Mouse (Mus musculus) kidney, postnatal 0 days (tissue): ENCODE measurements around the gene I830077J02Rik. TPM values are rescaled to one million over a fixed set of nuclear protein-coding genes. Genes with fewer than 3 reads are reported as not detected.

Experiments
- ATAC-seq: fragments of 200-750 bp; cut with Nextera tagmentation; replicated peaks from 2 replicates; pipeline ENCODE4 v1.8.0; 2017; ENCODE audit warnings: low read depth, moderate number of reproducible peaks, moderate TSS enrichment, moderate library complexity; ENCODE audit not compliant: low FRiP score
- DNase-seq: peaks from one replicate; pipeline ENCODE4 v3.0.0-alpha.2; 2016; ENCODE audit warnings: low spot score
- H3K27ac ChIP-seq: fragments of 300-500 bp; sonication (generic); 2 replicates; pipeline ENCODE4 v1.5.1; 2014; ENCODE audit warnings: mild to moderate bottlenecking
- H3K27me3 ChIP-seq: fragments of 300-500 bp; sonication (generic); 2 replicates; pipeline ENCODE4 v1.6.1; 2014; ENCODE audit warnings: low read length, mixed read lengths; ENCODE audit not compliant: insufficient read depth
- H3K36me3 ChIP-seq: fragments of 300-500 bp; sonication (generic); 2 replicates; pipeline ENCODE4 v1.6.1; 2014; ENCODE audit warnings: low read length, mixed read lengths; ENCODE audit not compliant: insufficient read depth
- H3K4me1 ChIP-seq: fragments of 300-500 bp; sonication (generic); replicated peaks from 2 replicates; pipeline ENCODE4 v1.6.1; 2014; ENCODE audit warnings: antibody characterized with exemption, low read length, mixed read lengths; ENCODE audit not compliant: insufficient read depth
- H3K4me2 ChIP-seq: fragments of 300-500 bp; sonication (generic); 2 replicates; pipeline ENCODE4 v1.6.1; 2014; ENCODE audit warnings: mild to moderate bottlenecking, low read length, moderate library complexity, mixed read lengths
- H3K4me3 ChIP-seq: fragments of 300-500 bp; sonication (generic); replicated peaks from 2 replicates; pipeline ENCODE4 v1.5.1; 2014; ENCODE audit warnings: low read depth, low read length
- H3K9ac ChIP-seq: fragments of 300-500 bp; sonication (generic); 2 replicates; pipeline ENCODE4 v1.6.1; 2014; ENCODE audit warnings: low read depth, low read length
- H3K9me3 ChIP-seq: fragments of 300-500 bp; sonication (generic); replicated peaks from 2 replicates; pipeline ENCODE4 v1.6.1; 2016; ENCODE audit warnings: low read length, inconsistent platforms, mixed read lengths
- CTCF ChIP-seq: IDR thresholded peaks from 2 replicates; pipeline ENCODE4 v1.5.1; 2016; ENCODE audit warnings: antibody characterized with exemption, low read depth, mild to moderate bottlenecking, moderate library complexity
- WGBS: fragments of 180-500 bp; shearing (Covaris S2); extraction: QIAGEN DNeasy Blood & Tissue Kit; methylation state at CpG from one replicate; pipeline ENCODE4 v1.1.7; 2014; 5-methylcytosine and 5-hydroxymethylcytosine counted together
- polyA plus RNA-seq: library from polyadenylated mRNA; unstranded; fragments of >200 nt; fragmentation: Nextera tagmentation; extraction: Ambion mirVana; gene quantifications from 2 replicates; pipeline ENCODE4 v1.2.1, GENCODE M21; 2015

I830077J02Rik gene
- polyA plus RNA-seq, 1 experiment from 2014 or later = 0.24 TPM

GRCm38 (mm10) chr3:105959585-105959984 is 27.1 kb upstream of the I830077J02Rik start:
- H3K9me3 ChIP-seq = no peaks in the 10 kb centered on the region
- H3K4me1 ChIP-seq = peaks cover 18% of the 10 kb centered on the region
- peaks cover 28% of the 10 kb centered on the region for H3K36me3 ChIP-seq
- WGBS = 1% methylated on average over 26 of the region's 26 CpGs
- DNase-seq = peak; percentile 55
- peak overlapping the region; percentile 88 for H3K4me2 ChIP-seq
- peak overlapping the region; percentile 77 for H3K27ac ChIP-seq
- peak overlapping the region; percentile 80 for H3K4me3 ChIP-seq
- peak overlapping the region; percentile 95 for H3K9ac ChIP-seq
- no peaks in the 10 kb centered on the region for H3K27me3 ChIP-seq
- TF ChIP-seq CTCF = no peak
- peak; percentile 67; the same call in 1 of the 2 replicates for ATAC-seq

GRCm38 (mm10) chr3:105958974-105959580 is 26.6 kb upstream of the I830077J02Rik start, which contains the start of gene Wdr77:
Gene Wdr77 (plus strand): TSS chr3:105959369.
- peak; percentile 97 for ATAC-seq
- WGBS = under 1% methylated on average over 52 of the region's 52 CpGs

GRCm38 (mm10) chr3:105958204-105958603 is 25.7 kb upstream of the I830077J02Rik start:
- H3K36me3 ChIP-seq = peaks cover 20% of the 10 kb centered on the region
- H3K4me1 ChIP-seq = peaks cover 18% of the 10 kb centered on the region
- peak overlapping the region; percentile 97; the same call in 1 of the 2 replicates for H3K27ac ChIP-seq
- H3K4me2 ChIP-seq = peak overlapping the region; percentile 58
- no peak for TF ChIP-seq CTCF
- no peaks in the 10 kb centered on the region for H3K27me3 ChIP-seq
- 36% methylated on average over 5 of the region's 5 CpGs for WGBS
- no peaks in the 10 kb centered on the region for H3K9me3 ChIP-seq
- H3K9ac ChIP-seq = peak overlapping the region; percentile 95
- DNase-seq (peak; percentile 12), ATAC-seq (no peak)
- H3K4me3 ChIP-seq = peak overlapping the region; percentile 80

More at GRCm38 (mm10) chr3:105958974-105959580, 26.6 kb upstream of the I830077J02Rik start, which contains the start of gene Wdr77:
- H3K27me3 ChIP-seq = no peaks in the 10 kb centered on the region
- H3K4me1 ChIP-seq = peaks cover 18% of the 10 kb centered on the region
- DNase-seq = peak; percentile 100
- peak within 1 kb of the TSS; percentile 97 for H3K27ac ChIP-seq
- H3K9me3 ChIP-seq = no peaks in the 10 kb centered on the region
- peaks cover 24% of the 10 kb centered on the region for H3K36me3 ChIP-seq
- peak within 1 kb of the TSS; percentile 95 for H3K9ac ChIP-seq
- peak within 1 kb of the TSS; percentile 88 for H3K4me2 ChIP-seq
- H3K4me3 ChIP-seq = peak within 1 kb of the TSS; percentile 80
- TF ChIP-seq CTCF = no peak

- DNase-seq (peak; percentile 29), ATAC-seq (no peak)
- WGBS = 83% methylated on average over 1 of the region's 1 CpGs
- H3K27me3 ChIP-seq = no peaks in the 10 kb centered on the region
- H3K4me1 ChIP-seq = peaks cover 18% of the 10 kb centered on the region
- no peaks in the 10 kb centered on the region for H3K9me3 ChIP-seq
- no peak overlapping the region for H3K27ac ChIP-seq
- peak overlapping the region; percentile 58; the same call in 1 of the 2 replicates for H3K4me2 ChIP-seq
- H3K4me3 ChIP-seq = no peak overlapping the region
- peak; percentile 48 for TF ChIP-seq CTCF
- peak overlapping the region; percentile 95; the same call in 1 of the 2 replicates for H3K9ac ChIP-seq
- peaks cover 19% of the 10 kb centered on the region for H3K36me3 ChIP-seq
Measured at GRCm38 (mm10) chr3:105957235-105957634, 24.8 kb upstream of the I830077J02Rik start.

GRCm38 (mm10) chr3:105951348-105951747 is 18.9 kb upstream of the I830077J02Rik start:
- H3K36me3 ChIP-seq = peaks cover 54% of the 10 kb centered on the region
- H3K9ac ChIP-seq = no peak overlapping the region
- WGBS = 89% methylated on average over 7 of the region's 7 CpGs
- TF ChIP-seq CTCF = no peak
- no peaks in the 10 kb centered on the region for H3K9me3 ChIP-seq
- H3K27me3 ChIP-seq = no peaks in the 10 kb centered on the region
- no peak overlapping the region for H3K4me2 ChIP-seq
- no peak overlapping the region for H3K27ac ChIP-seq
- DNase-seq = no peak
- no peak for ATAC-seq
- no peak overlapping the region for H3K4me3 ChIP-seq
- H3K4me1 ChIP-seq = no peaks in the 10 kb centered on the region

- DNase-seq (no peak), ATAC-seq (no peak)
- Histone ChIP-seq H3K4me1 (no peaks in the 10 kb centered on the region), H3K36me3 (peaks cover 9% of the 10 kb centered on the region; the same call in 1 of the 2 replicates), H3K27ac (no peak overlapping the region), H3K9ac (no peak overlapping the region), H3K9me3 (no peaks in the 10 kb centered on the region), H3K4me2 (no peak overlapping the region), H3K4me3 (no peak overlapping the region), H3K27me3 (no peaks in the 10 kb centered on the region)
- no peak for TF ChIP-seq CTCF
- WGBS = 89% methylated on average over 4 of the region's 4 CpGs
Measured at GRCm38 (mm10) chr3:105936111-105936510, 3.6 kb upstream of the I830077J02Rik start.
